Mouse (Mus musculus): ENCODE measurements around the gene Lhx1. TPM values are rescaled to one million over a fixed set of nuclear protein-coding genes. Genes with fewer than 3 reads are reported as not detected.
A peak's percentile ranks its signal among the peaks of the same experiment; 100 is the strongest.

Gene Lhx1
- not detected in 2 replicates for polyA plus RNA-seq (2015; fragmentation: Nextera tagmentation; extraction: Ambion mirVana)

DNA sequence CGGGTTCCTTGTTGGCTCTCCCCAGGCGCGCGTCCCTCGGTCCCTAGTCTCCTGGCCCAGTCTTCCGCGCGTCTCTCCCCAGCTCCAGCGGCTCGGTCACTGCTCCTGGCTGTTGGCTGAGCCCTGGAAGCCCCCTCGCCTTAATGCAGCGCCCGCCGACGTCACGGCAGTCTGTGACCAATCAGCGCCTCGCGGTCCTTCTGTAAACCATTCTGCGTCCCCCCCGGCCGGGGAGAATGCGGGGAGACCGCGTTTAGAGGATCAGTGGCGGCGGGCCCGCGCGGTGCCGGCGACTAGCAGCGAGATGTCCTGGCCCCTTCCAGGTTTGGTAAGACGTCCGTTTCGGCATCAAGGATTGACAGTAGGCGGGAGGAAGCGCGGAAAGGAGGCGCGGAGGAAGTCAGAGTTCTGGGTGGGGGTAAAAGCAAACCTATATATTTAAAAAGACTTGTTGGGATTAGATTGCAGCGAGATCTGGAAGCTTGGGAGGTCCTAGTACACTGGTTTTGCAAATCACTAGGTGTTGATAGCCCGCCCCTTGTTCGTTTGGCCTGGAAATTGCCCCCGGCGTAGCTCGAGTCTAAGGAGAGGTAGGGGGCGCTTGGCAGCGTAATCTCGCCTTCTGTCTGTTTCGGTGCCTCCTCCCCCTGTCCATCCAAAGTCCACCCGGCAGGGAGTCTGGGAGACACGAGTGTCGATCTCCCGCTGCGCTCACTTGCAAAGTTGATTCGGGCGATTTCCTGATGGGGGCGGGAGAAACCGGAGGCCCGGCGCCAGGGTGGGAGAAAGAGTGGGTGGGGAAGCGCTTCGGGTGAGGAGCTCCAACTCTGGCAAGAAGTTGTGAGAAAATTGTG lies at the start of gene Lhx1:
TSS of gene Lhx1 (minus strand) at position 115 of the 854 bp plus-strand sequence.
- no peak within 1 kb of the TSS for H3K9ac ChIP-seq (ENCODE audit: low read length)
- peak within 1 kb of the TSS; percentile 44 for H3K4me2 ChIP-seq (replicated peaks; ENCODE audit: low read depth)
- H3K4me3 ChIP-seq (ENCODE audit: low read depth, low read length), result peak within 1 kb of the TSS; percentile 35
- H3K36me3 ChIP-seq (ENCODE audit: control insufficient read depth, insufficient read depth, low read length), result no peaks in the 10 kb centered on the region
- H3K4me1 ChIP-seq (replicated peaks; ENCODE audit: control insufficient read depth, insufficient read depth), result peaks cover 3% of the 10 kb centered on the region; the same call in 1 of the 2 replicates
- peaks cover 37% of the 10 kb centered on the region; the same call in 1 of the 2 replicates for H3K27me3 ChIP-seq (ENCODE audit: control insufficient read depth, insufficient read depth, low read length)
- WGBS, result 1% methylated on average over 64 of the region's 64 CpGs
- TF ChIP-seq CTCF (IDR thresholded peaks at IDR 0.05; ENCODE audit: low read depth) (no peak), EP300 (optimal IDR thresholded peaks at IDR 0.05) (no peak)
- no peak within 1 kb of the TSS for H3K27ac ChIP-seq (replicated peaks)
- no peaks in the 10 kb centered on the region for H3K9me3 ChIP-seq (ENCODE audit: control insufficient read depth, low read length)
- ATAC-seq (ENCODE audit: low FRiP score, low TSS enrichment) (no peak), DNase-seq (ENCODE audit: low spot score) (no peak)

DNA sequence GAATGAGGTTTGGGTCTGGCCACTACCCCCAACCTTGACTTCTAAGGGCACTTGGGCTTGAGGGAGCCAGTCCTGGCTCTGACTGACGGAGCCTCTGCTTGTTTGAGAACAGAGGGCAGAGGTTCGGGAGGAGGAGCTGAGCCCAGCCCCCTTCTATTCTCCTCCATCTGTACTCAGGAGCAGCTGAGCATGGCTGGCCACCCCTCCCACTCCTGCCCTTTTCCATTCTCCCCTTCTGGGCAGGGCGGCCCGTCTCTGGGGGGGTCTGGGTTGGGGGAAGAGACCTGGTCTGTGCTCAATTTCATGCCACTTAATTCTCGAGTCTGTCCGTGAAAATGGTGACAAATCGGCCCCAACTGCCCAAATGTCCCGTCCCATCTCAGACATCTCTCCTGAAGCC lies 49.5 kb upstream of the Lhx1 start:
- H3K27me3 ChIP-seq (ENCODE audit: control insufficient read depth, insufficient read depth, low read length), result no peaks in the 10 kb centered on the region
- H3K27ac ChIP-seq (replicated peaks), result no peak overlapping the region
- H3K9ac ChIP-seq (ENCODE audit: low read length), result no peak overlapping the region
- no peaks in the 10 kb centered on the region; the same call in 1 of the 2 replicates for H3K4me1 ChIP-seq (replicated peaks; ENCODE audit: control insufficient read depth, insufficient read depth)
- H3K9me3 ChIP-seq (ENCODE audit: control insufficient read depth, low read length), result no peaks in the 10 kb centered on the region
- ATAC-seq (ENCODE audit: low FRiP score, low TSS enrichment), result no peak
- WGBS, result 54% methylated on average over 8 of the region's 8 CpGs
- DNase-seq (ENCODE audit: low spot score), result no peak
- no peak for TF ChIP-seq CTCF (IDR thresholded peaks at IDR 0.05; ENCODE audit: low read depth)
- TF ChIP-seq EP300 (optimal IDR thresholded peaks at IDR 0.05), result no peak
- H3K4me2 ChIP-seq (replicated peaks; ENCODE audit: low read depth), result no peak overlapping the region
- H3K4me3 ChIP-seq (ENCODE audit: low read depth, low read length), result no peak overlapping the region
- no peaks in the 10 kb centered on the region for H3K36me3 ChIP-seq (ENCODE audit: control insufficient read depth, insufficient read depth, low read length)

DNA sequence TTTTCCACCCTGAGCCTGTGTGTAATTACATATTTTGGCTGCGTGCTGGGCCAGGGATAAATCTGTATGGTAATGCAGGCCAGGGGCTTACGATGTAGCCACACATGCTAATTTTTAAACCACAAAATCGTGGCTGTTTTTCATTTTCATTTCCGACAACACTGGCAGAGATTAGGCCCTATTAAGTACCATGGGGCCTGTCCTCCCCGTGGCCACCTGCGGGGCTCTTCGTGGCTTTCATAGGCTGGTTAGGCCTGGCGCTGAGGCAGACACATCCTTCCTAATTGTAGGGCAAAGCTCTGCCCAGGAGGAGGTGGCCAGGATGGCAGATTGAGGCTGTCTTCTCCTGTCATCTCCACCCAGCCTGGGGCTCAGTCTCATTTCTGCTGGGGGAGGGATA lies 48.3 kb upstream of the Lhx1 start:
- Histone ChIP-seq H3K27me3 (ENCODE audit: control insufficient read depth, insufficient read depth, low read length) (no peaks in the 10 kb centered on the region), H3K36me3 (ENCODE audit: control insufficient read depth, insufficient read depth, low read length) (no peaks in the 10 kb centered on the region), H3K4me1 (replicated peaks; ENCODE audit: control insufficient read depth, insufficient read depth) (no peaks in the 10 kb centered on the region; the same call in 1 of the 2 replicates), H3K27ac (replicated peaks) (no peak overlapping the region), H3K9ac (ENCODE audit: low read length) (no peak overlapping the region), H3K4me3 (ENCODE audit: low read depth, low read length) (no peak overlapping the region), H3K4me2 (replicated peaks; ENCODE audit: low read depth) (no peak overlapping the region), H3K9me3 (ENCODE audit: control insufficient read depth, low read length) (no peaks in the 10 kb centered on the region)
- no peak for TF ChIP-seq CTCF (IDR thresholded peaks at IDR 0.05; ENCODE audit: low read depth)
- TF ChIP-seq EP300 (optimal IDR thresholded peaks at IDR 0.05), result no peak
- DNase-seq (ENCODE audit: low spot score) (no peak), ATAC-seq (ENCODE audit: low FRiP score, low TSS enrichment) (no peak)
- 76% methylated on average over 8 of the region's 8 CpGs for WGBS

DNA sequence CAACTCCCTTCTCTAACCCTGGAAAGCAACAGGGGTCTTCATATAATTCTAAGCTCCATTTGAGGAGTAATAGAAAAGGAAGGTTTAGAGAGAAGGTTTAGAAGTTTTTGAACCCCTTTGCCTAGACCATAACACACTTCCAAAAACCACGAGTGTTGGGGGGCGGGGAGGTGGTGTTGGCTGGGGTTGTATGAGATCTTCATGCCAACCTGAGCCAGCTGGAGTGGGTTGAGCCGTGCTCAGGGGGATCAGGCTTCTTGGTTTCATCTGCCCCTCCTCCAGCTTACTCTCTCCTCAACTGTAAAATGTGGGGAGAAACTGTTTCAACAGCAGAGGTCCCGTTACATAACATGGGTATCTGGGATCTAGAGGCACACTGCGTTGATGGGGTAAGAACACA lies 45.5 kb upstream of the Lhx1 start:
- DNase-seq (ENCODE audit: low spot score) (no peak), ATAC-seq (ENCODE audit: low FRiP score, low TSS enrichment) (no peak)
- no peak overlapping the region for H3K4me3 ChIP-seq (ENCODE audit: low read depth, low read length)
- WGBS, result 66% methylated on average over 5 of the region's 5 CpGs
- no peaks in the 10 kb centered on the region for H3K9me3 ChIP-seq (ENCODE audit: control insufficient read depth, low read length)
- H3K9ac ChIP-seq (ENCODE audit: low read length), result no peak overlapping the region
- no peaks in the 10 kb centered on the region for H3K27me3 ChIP-seq (ENCODE audit: control insufficient read depth, insufficient read depth, low read length)
- no peaks in the 10 kb centered on the region for H3K36me3 ChIP-seq (ENCODE audit: control insufficient read depth, insufficient read depth, low read length)
- H3K4me1 ChIP-seq (replicated peaks; ENCODE audit: control insufficient read depth, insufficient read depth), result no peaks in the 10 kb centered on the region; the same call in 1 of the 2 replicates
- H3K4me2 ChIP-seq (replicated peaks; ENCODE audit: low read depth), result no peak overlapping the region
- TF ChIP-seq CTCF (IDR thresholded peaks at IDR 0.05; ENCODE audit: low read depth) (no peak), EP300 (optimal IDR thresholded peaks at IDR 0.05) (no peak)
- H3K27ac ChIP-seq (replicated peaks), result no peak overlapping the region

DNA sequence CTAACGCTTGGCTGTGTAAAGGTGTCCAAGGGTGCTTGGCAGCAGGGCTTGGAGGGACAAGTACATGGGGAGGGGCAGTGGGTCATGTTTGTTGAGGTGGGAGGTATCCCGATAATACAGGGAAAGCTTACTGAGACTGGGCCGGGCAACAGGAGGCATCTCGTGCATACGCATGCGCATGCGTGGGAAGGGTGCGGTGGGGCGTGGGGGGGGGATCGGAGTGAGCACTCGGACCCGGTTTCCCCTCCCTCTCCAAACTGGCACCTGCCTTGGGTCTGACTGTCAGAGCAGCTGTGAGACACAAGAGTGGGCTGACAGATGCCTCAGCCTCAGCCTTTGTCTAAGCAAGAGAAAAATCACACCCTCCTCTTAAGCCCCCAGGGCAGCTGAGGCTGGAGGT lies 45.1 kb upstream of the Lhx1 start:
- TF ChIP-seq EP300 (optimal IDR thresholded peaks at IDR 0.05), result no peak
- no peak for TF ChIP-seq CTCF (IDR thresholded peaks at IDR 0.05; ENCODE audit: low read depth)
- H3K4me3 ChIP-seq (ENCODE audit: low read depth, low read length), result no peak overlapping the region
- no peaks in the 10 kb centered on the region; the same call in 1 of the 2 replicates for H3K4me1 ChIP-seq (replicated peaks; ENCODE audit: control insufficient read depth, insufficient read depth)
- DNase-seq (ENCODE audit: low spot score), result no peak
- no peaks in the 10 kb centered on the region for H3K9me3 ChIP-seq (ENCODE audit: control insufficient read depth, low read length)
- no peak overlapping the region for H3K27ac ChIP-seq (replicated peaks)
- 47% methylated on average over 12 of the region's 12 CpGs for WGBS
- no peaks in the 10 kb centered on the region for H3K36me3 ChIP-seq (ENCODE audit: control insufficient read depth, insufficient read depth, low read length)
- ATAC-seq (ENCODE audit: low FRiP score, low TSS enrichment), result no peak
- no peak overlapping the region for H3K9ac ChIP-seq (ENCODE audit: low read length)
- H3K4me2 ChIP-seq (replicated peaks; ENCODE audit: low read depth), result no peak overlapping the region
- H3K27me3 ChIP-seq (ENCODE audit: control insufficient read depth, insufficient read depth, low read length), result no peaks in the 10 kb centered on the region
